Mouse (Mus musculus): ENCODE data around the gene Mindy4. TPM values are rescaled to one million over a fixed set of nuclear protein-coding genes. Genes with fewer than 3 reads are reported as not detected.

Gene Mindy4
- polyA plus RNA-seq, 1 experiment from 2014 or later = 15.0 TPM

DNA sequence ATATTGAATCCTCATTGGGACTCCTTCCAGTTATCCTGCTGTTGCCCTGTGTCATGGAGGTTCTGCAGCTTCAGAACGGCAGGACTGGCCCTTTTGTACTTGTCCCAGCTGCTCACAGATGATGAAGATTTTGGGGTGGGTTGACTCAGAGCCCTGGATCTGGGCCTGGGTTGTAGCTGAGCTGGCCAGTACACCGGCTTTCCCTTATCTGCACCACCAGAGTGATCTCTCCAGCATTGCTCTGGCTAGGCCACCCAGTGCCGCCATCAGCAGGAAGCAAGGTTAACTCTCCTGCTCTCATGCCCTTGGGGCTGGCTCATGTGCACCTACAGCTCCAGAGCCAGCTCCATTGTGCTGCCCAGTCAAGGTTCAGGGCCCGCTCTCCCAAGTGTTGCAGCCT is 117.7 kb downstream of the Mindy4 start:
- Histone ChIP-seq H3K9ac (no peak overlapping the region), H3K4me3 (no peak overlapping the region), H3K27me3 (no peaks in the 10 kb centered on the region), H3K27ac (no peak overlapping the region), H3K36me3 (ENCODE audit: poor library complexity, severe bottlenecking) (peaks cover 7% of the 10 kb centered on the region; the same call in 1 of the 2 replicates), H3K9me3 (replicated peaks) (no peaks in the 10 kb centered on the region), H3K4me1 (no peaks in the 10 kb centered on the region), H3K4me2 (no peak overlapping the region)
- WGBS = 84% methylated on average over 4 of the region's 4 CpGs
- no peak for ATAC-seq

DNA sequence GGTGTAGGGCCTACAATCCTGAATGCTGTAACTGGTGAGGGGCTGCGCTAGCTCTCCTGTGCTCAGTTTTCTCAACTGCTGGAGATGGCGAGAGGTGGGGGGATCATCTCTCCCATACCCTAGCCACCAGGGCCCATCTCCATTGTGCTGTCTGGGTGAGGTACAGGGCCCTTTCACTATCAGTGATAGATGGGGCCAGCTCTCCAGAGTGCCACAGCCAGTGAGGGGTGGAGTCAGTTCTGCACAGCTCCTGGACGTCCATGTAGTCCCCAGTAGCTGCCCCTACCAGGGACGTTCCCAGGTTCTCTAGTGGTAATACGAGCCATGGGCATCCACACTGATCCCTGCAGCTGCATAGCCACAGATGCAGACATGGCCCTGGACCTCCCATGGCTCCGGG is 118.3 kb downstream of the Mindy4 start:
- H3K9me3 ChIP-seq (replicated peaks) = no peaks in the 10 kb centered on the region
- no peak overlapping the region for H3K9ac ChIP-seq
- no peak overlapping the region for H3K4me3 ChIP-seq
- no peak for ATAC-seq
- H3K4me1 ChIP-seq = no peaks in the 10 kb centered on the region
- no peak overlapping the region for H3K4me2 ChIP-seq
- H3K36me3 ChIP-seq (ENCODE audit: poor library complexity, severe bottlenecking) = peaks cover 7% of the 10 kb centered on the region; the same call in 1 of the 2 replicates
- WGBS = 79% methylated on average over 6 of the region's 6 CpGs
- H3K27ac ChIP-seq = no peak overlapping the region
- H3K27me3 ChIP-seq = no peaks in the 10 kb centered on the region

DNA sequence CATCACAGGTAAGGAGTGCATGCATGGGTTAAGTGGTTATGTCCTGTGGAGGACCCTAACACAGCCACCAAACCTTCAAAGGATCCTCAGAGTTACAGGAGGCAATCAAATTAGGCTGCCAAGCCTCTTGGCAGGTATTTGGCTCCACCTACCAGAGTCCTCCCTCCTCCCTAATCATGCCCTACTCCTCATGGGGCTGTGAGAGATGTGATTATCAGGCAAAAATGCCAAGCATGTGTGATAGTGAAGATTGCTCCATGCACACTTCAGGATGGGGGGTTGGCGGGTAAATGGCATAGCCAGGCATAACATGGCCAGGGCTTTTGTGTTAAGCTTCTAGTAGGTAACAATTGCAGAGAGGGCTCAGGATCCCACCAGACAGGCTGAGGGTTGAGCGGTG is 119.8 kb downstream of the Mindy4 start:
- no peak overlapping the region for H3K4me2 ChIP-seq
- ATAC-seq = no peak

DNA sequence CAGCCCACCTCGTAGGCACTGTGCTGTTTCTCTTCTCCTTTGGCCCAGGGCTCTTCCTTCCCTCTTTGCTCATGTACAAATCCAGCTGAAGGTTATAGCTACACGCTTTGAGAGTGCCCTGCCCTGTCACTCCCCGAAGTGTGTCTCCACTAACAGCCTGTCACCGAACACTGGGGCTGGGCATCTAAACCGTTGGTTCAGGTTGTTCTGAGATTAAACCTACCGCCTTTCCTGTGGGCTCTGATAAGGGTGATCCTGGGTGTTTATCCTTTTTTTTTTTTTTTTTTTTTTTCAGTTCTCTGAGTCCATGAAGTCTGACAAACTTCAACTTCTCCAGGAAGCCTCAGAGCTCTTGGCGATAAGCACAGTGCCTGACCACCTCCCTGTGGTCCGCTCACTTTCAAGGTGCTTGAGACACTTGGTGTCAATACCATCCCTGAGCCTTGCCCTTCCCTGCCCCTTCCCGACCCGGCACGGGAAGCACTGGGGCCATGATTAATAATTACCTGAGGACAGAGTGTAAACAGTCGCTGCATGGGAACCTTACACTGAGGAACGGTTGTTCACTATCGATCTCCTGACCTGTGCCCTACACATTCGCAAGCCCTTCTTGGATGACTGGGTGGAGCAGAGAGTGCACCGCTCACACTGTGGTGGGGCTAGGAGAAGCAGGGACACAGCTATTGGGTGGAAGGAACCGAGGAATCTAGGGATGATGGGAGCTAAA is 120.9 kb downstream of the Mindy4 start:
- WGBS = 91% methylated on average over 17 of the region's 17 CpGs
- no peak overlapping the region for H3K4me3 ChIP-seq
- no peak for ATAC-seq
- no peaks in the 10 kb centered on the region for H3K4me1 ChIP-seq
- no peaks in the 10 kb centered on the region for H3K36me3 ChIP-seq (ENCODE audit: poor library complexity, severe bottlenecking)
- no peaks in the 10 kb centered on the region for H3K9me3 ChIP-seq (replicated peaks)
- no peak overlapping the region for H3K9ac ChIP-seq
- no peak overlapping the region for H3K27ac ChIP-seq
- H3K4me2 ChIP-seq = no peak overlapping the region
- H3K27me3 ChIP-seq = no peaks in the 10 kb centered on the region

More for the DNA sequence above, 119.8 kb downstream of the Mindy4 start:
- Histone ChIP-seq H3K4me3 (no peak overlapping the region), H3K9me3 (replicated peaks) (no peaks in the 10 kb centered on the region), H3K27me3 (no peaks in the 10 kb centered on the region), H3K36me3 (ENCODE audit: poor library complexity, severe bottlenecking) (peaks cover 7% of the 10 kb centered on the region; the same call in 1 of the 2 replicates), H3K27ac (no peak overlapping the region), H3K9ac (no peak overlapping the region), H3K4me1 (no peaks in the 10 kb centered on the region)
- WGBS = 92% methylated on average over 2 of the region's 2 CpGs

DNA sequence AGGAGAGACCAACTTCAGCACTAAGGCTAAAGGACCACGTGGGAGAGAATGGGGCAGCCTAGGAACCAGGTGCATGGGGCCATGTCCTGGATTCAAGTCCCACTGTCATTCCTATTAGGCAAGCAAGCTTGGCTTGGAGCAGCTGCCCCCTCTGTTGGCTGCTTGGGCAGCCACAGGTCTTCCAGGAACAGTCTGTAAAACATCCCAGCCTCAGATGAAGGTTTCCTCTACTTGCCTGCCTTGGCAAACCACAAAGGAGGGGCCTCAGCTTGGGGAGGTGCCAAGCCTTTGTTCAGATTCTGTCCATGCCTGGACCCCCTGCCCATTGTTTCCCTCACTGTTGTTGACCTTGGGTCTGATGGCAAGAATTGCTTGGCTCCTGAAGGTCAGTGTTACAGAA is 121.6 kb downstream of the Mindy4 start:
- Histone ChIP-seq H3K9ac (no peak overlapping the region), H3K27ac (no peak overlapping the region), H3K4me1 (no peaks in the 10 kb centered on the region), H3K27me3 (no peaks in the 10 kb centered on the region), H3K36me3 (ENCODE audit: poor library complexity, severe bottlenecking) (no peaks in the 10 kb centered on the region), H3K9me3 (replicated peaks) (no peaks in the 10 kb centered on the region), H3K4me3 (no peak overlapping the region), H3K4me2 (no peak overlapping the region)
- ATAC-seq = no peak
- WGBS = 68% methylated on average over 1 of the region's 1 CpGs

DNA sequence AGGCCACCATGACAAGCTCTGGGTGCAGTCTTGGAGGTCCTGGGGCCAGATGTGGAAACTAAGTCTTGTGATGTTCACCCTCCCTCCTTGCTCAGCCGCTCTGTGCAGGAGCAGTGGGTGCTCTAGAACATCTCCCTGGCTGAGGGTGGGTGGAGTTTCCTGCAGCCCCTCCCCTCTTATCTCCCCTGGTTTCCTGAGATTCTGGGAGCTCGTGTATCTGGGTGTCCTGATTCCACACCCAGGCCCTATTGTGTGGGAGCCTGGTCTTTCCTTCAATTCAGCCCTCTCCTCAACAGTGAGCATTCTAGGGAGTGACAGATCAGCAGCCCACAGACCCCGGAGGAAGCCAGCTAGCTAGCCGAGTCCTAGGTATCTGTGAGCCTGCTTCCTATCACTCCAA is 123.1 kb downstream of the Mindy4 start:
- Histone ChIP-seq H3K4me3 (no peak overlapping the region), H3K27ac (no peak overlapping the region), H3K27me3 (no peaks in the 10 kb centered on the region), H3K9me3 (replicated peaks) (no peaks in the 10 kb centered on the region), H3K36me3 (ENCODE audit: poor library complexity, severe bottlenecking) (no peaks in the 10 kb centered on the region), H3K4me1 (no peaks in the 10 kb centered on the region), H3K4me2 (no peak overlapping the region), H3K9ac (no peak overlapping the region)
- 83% methylated on average over 4 of the region's 4 CpGs for WGBS
- ATAC-seq = no peak

DNA sequence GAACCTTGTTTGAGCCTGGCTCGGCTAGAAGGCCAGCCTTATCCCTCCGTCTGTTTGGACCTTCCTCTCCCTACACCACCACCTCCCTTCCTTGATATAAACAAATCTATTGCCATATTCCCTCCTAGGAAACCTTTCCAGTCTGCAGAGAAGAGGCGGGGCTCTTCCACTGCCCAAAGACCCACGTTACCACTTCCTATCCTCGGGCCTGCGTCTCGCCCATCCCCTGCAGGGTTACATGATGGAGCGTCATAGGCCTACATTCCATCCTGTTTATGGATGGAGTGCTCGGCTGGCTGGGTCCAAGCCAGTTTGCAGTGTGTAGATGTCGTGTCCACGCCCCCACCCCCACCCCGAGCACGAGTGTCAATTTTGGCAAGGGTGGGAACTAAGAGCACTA is 124.1 kb downstream of the Mindy4 start:
- H3K4me1 ChIP-seq = peaks cover 7% of the 10 kb centered on the region
- H3K4me3 ChIP-seq = no peak overlapping the region
- no peak overlapping the region for H3K9ac ChIP-seq
- WGBS = 94% methylated on average over 13 of the region's 13 CpGs
- no peaks in the 10 kb centered on the region for H3K36me3 ChIP-seq (ENCODE audit: poor library complexity, severe bottlenecking)
- no peak for ATAC-seq
- H3K27me3 ChIP-seq = no peaks in the 10 kb centered on the region
- no peak overlapping the region for H3K4me2 ChIP-seq
- no peak overlapping the region for H3K27ac ChIP-seq
- no peaks in the 10 kb centered on the region for H3K9me3 ChIP-seq (replicated peaks)

DNA sequence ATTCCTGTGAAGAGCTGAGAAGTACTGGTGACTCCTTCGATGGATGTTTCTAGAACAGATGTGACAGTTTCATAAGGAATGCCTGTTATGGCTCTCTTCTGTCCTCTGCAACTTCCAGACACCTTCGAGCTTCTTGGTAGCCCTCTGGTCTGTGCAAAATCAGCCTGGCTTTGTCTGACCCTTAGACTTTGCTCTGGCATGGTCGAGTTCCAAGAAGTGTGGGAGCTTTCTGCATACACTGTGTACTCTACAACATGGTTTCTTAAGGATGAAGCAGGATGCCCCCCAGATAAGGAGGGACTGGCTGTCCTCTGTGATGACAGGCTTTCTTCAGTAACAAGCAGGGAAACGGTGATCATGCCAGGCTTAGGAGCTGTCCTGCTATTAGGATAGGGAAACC is 125.0 kb downstream of the Mindy4 start:
- Histone ChIP-seq H3K27ac (no peak overlapping the region), H3K9ac (no peak overlapping the region), H3K4me3 (no peak overlapping the region), H3K4me1 (peaks cover 15% of the 10 kb centered on the region), H3K36me3 (ENCODE audit: poor library complexity, severe bottlenecking) (no peaks in the 10 kb centered on the region), H3K27me3 (no peaks in the 10 kb centered on the region), H3K4me2 (no peak overlapping the region), H3K9me3 (replicated peaks) (no peaks in the 10 kb centered on the region)
- WGBS = 74% methylated on average over 4 of the region's 4 CpGs
- ATAC-seq = no peak

DNA sequence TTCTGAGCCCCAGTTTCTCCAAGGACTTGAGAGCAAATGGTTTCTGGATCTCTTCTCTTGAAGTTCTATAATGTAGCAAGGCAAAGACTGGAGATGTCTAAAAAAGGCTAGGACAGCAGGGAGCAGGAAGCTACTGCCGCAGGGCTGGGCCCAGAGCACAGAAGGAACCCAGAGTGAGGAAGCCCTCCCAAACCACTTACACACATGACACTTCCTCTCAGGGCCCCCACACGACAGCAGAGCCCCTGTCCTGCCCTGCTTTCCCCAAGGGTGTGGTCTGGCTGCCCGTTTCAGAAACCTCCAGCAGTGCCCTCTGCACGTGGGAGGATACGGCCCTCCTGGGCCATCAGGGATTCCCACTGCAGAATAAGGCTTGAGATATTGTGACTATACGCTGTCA is 128.1 kb downstream of the Mindy4 start:
- no peak overlapping the region for H3K27ac ChIP-seq
- no peak for ATAC-seq
- no peak overlapping the region for H3K9ac ChIP-seq

DNA sequence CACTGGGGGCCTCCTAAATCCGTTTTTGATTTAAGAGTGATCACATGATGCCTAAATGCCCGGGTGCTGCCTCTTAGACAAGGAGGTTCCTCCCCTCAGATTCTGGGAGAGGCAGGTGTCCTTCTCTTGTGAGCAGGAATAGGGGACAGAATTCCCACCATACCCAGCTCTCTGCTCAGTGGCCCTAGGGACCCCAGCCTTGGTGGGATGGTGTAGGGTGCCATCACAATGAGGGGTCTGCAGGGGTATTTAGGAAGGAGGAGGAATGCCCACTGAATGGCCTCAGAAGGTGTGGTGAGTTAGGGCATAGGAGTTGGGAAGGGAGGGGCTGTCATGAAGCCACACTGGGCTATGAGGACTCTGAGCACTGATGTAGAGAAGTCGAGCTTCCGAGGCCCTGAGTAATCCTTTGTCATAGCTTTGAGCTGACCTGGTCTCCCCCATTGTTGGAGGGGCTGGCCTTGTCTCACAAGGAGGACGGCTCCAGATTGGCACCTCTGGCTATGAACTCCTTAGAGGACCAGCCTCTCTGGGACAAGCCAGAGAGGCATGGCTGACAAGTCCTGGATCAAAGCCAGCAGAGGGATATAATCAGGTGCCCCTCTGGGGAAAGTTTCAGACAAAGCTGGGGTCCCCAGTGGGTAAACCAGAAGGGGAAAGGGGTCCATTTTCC is 129.1 kb downstream of the Mindy4 start:
- Histone ChIP-seq H3K27ac (peak overlapping the region; percentile 60), H3K4me1 (peaks cover 28% of the 10 kb centered on the region), H3K4me3 (no peak overlapping the region), H3K27me3 (no peaks in the 10 kb centered on the region), H3K9me3 (replicated peaks) (no peaks in the 10 kb centered on the region), H3K36me3 (ENCODE audit: poor library complexity, severe bottlenecking) (no peaks in the 10 kb centered on the region), H3K9ac (no peak overlapping the region), H3K4me2 (0 out of 2 replicates have a peak overlapping the region, but pooled peaks have one; percentile 0)
- peak; percentile 62 for ATAC-seq
- WGBS = 34% methylated on average over 5 of the region's 5 CpGs

More for the DNA sequence above, 128.1 kb downstream of the Mindy4 start:
- Histone ChIP-seq H3K36me3 (ENCODE audit: poor library complexity, severe bottlenecking) (no peaks in the 10 kb centered on the region), H3K27me3 (no peaks in the 10 kb centered on the region), H3K4me3 (no peak overlapping the region), H3K4me2 (no peak overlapping the region), H3K4me1 (peaks cover 24% of the 10 kb centered on the region), H3K9me3 (replicated peaks) (no peaks in the 10 kb centered on the region)
- WGBS = 76% methylated on average over 6 of the region's 6 CpGs

DNA sequence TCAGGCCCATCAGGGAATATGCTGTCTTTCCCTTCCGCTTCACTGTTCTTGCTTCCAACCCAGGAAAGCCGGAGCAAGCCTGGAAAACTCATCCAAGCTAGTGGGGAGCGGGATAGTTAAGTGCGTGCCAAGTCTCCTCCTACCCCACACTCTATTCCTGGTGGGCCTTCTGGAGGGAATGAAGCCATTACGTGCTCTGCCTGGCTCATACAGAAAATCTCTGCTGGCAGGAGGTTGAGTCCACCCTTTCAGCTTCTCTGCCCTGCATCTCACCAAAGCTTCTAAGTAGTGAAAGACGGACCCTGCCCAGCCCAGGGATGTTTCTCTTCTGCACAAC is 129.6 kb downstream of the Mindy4 start:
- Histone ChIP-seq H3K9ac (no peak overlapping the region), H3K4me3 (no peak overlapping the region), H3K27ac (peak overlapping the region; percentile 60), H3K36me3 (ENCODE audit: poor library complexity, severe bottlenecking) (no peaks in the 10 kb centered on the region), H3K9me3 (replicated peaks) (no peaks in the 10 kb centered on the region), H3K4me2 (0 out of 2 replicates have a peak overlapping the region, but pooled peaks have one; percentile 0), H3K4me1 (peaks cover 28% of the 10 kb centered on the region), H3K27me3 (no peaks in the 10 kb centered on the region)
- WGBS = 54% methylated on average over 6 of the region's 6 CpGs
- peak; percentile 84 for ATAC-seq

DNA sequence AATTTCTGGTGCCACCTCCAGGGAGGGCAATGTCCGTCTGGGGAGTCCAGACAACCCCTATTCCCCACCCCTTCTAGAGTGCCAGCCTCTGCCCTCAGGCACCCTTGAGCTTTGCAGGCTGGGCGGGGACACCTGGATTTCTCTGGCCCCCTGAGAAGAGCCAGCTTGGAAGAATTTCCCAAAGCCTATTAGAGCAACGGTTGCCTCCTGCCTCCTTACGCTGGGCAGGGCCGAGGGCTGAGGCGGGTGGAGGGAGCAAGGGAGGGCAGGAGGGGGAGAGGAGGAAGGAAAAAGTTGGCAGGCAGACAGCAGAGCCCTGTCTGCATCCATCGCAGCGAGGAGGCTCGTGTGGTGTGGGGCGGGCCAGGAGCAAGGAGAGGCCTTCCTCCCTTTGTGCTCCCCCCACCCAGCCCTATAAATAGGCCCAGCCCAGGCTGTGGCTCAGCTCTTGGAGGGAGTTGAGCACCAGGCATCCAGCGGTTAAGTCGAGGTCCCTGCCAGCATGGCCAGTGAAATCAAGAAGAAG is 132.9 kb downstream of the Mindy4 start, which contains the start of gene Aqp1:
Aqp1 (plus strand) TSS at position 444 of the 526 bp plus-strand sequence.
- no peaks in the 10 kb centered on the region for H3K27me3 ChIP-seq
- 16% methylated on average over 12 of the region's 12 CpGs for WGBS
- H3K4me1 ChIP-seq = peaks cover 28% of the 10 kb centered on the region
- no peaks in the 10 kb centered on the region for H3K9me3 ChIP-seq (replicated peaks)
- H3K9ac ChIP-seq = no peak within 1 kb of the TSS
- H3K36me3 ChIP-seq (ENCODE audit: poor library complexity, severe bottlenecking) = no peaks in the 10 kb centered on the region
- no peak within 1 kb of the TSS for H3K27ac ChIP-seq
- no peak within 1 kb of the TSS for H3K4me3 ChIP-seq
- peak; percentile 70 for ATAC-seq
- no peak within 1 kb of the TSS for H3K4me2 ChIP-seq
